Mouse (Mus musculus): ENCODE measurements around the gene Polr2h. TPM values are rescaled to one million over a fixed set of nuclear protein-coding genes. Genes with fewer than 3 reads are reported as not detected.

The Polr2h gene
- total RNA-seq, 2 experiments from 2014 or later, result 15.6 to 16.7 TPM

Other genes starting within 250 kb of the Polr2h start
- 10 to 100 TPM; 55.9 to 59.8 TPM for gene Eif2b5, start 218.8 kb upstream of the Polr2h start, total RNA-seq (2021)
- 10 to 100 TPM; 70.6 to 73.1 TPM for gene Dvl3, start 200.7 kb upstream of the Polr2h start, total RNA-seq (2021)
- gene Ap2m1, start 182.2 kb upstream of the Polr2h start, total RNA-seq (2021), result 100 to 1,000 TPM; 283 to 296 TPM
- 10 to 100 TPM; 64.0 to 65.1 TPM for gene Abcf3, start 169.1 kb upstream of the Polr2h start, total RNA-seq (2021)
- gene Vwa5b2, start 128.2 kb upstream of the Polr2h start, total RNA-seq (2021), result not detected
- gene Eef1akmt4, start 106.1 kb upstream of the Polr2h start, total RNA-seq (2021), result 1 to 10 TPM; 5.2 to 5.4 TPM
- not detected for gene Gm49333, start 106.1 kb upstream of the Polr2h start, total RNA-seq (2021)
- 10 to 100 TPM; 13.6 to 14.6 TPM for gene Alg3, start 105.9 kb upstream of the Polr2h start, total RNA-seq (2021)
- 1 to 10 TPM; 2.0 TPM for gene Camk2n2, start 96.4 kb upstream of the Polr2h start, total RNA-seq (2021)
- gene Ece2, start 87.8 kb upstream of the Polr2h start, total RNA-seq (2021), result 1 to 10 TPM in 1 of 2 experiments, under 1 TPM in 1; 0.93 to 1.4 TPM
- gene Psmd2, start 66.0 kb upstream of the Polr2h start, total RNA-seq (2021), result 100 to 1,000 TPM; 185 to 194 TPM
- 100 to 1,000 TPM; 374 TPM for gene Eif4g1, start 49.4 kb upstream of the Polr2h start, total RNA-seq (2021)
- 10 to 100 TPM in 1 of 2 experiments, 1 to 10 TPM in 1; 10.0 to 13.8 TPM for gene Fam131a, start 24.4 kb upstream of the Polr2h start, total RNA-seq (2021)
- 1 to 10 TPM; 3.2 to 4.5 TPM for gene Clcn2, start 81 bp downstream of the Polr2h start, total RNA-seq (2021)
- gene Chrd, start 15.5 kb downstream of the Polr2h start, total RNA-seq (2021), result 1 to 10 TPM; 1.6 to 1.9 TPM
- under 1 TPM in 1 of 2 experiments, not detected in 1; 0.27 TPM for gene Thpo, start 16.8 kb downstream of the Polr2h start, total RNA-seq (2021)

Measured in heart, postnatal 4 days (tissue).